Mouse (Mus musculus) embryo, embryonic 9.5 days (tissue): ENCODE data around the gene Izumo1.
"Not testable (repeated sequence)": the region's sequence is repeated elsewhere in the genome, so short reads cannot be mapped to it uniquely, and the experiment has no call there.

Source experiments
- DNase-seq: peaks from one replicate; pipeline ENCODE4 v3.0.0-alpha.2; 2017; ENCODE audit errors: extremely low spot score

Gene Izumo1

DNA sequence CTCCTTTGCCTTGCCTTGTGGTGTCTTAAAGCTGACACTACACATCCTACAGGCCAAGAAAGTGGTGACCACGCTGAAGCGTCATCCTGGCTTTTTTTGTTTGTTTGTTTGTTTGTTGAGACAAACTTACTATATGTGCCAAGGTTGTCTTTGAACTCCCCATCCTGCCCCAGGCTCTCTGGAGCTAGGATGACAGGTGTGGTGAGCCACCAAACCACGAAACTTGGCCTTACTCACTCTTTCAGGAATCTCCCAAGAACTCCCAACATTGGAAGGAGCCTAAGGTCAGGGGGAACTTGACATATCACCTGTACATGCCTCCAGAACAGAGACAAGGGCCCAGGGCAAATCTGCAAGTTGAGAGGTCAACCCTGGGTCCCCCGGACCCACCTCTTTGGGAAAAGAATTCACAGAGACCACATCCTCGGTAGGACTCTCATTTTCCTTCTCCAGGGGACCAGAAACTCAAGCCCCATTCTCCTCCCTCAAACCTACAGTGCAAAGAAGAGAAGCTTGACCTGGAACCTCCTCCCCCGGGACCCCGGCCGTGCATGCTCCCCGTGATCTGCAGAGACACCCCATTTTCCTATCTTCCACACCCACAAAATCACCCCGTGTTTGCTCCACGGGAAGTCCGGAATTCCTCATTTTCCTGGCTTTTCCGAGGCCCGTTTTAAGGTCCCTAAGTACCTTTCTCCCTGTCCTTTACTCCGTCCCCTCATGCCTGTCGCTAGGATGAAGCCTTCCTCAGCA lies 21.1 kb downstream of the Izumo1 start:
- DNase-seq: no peak

DNA sequence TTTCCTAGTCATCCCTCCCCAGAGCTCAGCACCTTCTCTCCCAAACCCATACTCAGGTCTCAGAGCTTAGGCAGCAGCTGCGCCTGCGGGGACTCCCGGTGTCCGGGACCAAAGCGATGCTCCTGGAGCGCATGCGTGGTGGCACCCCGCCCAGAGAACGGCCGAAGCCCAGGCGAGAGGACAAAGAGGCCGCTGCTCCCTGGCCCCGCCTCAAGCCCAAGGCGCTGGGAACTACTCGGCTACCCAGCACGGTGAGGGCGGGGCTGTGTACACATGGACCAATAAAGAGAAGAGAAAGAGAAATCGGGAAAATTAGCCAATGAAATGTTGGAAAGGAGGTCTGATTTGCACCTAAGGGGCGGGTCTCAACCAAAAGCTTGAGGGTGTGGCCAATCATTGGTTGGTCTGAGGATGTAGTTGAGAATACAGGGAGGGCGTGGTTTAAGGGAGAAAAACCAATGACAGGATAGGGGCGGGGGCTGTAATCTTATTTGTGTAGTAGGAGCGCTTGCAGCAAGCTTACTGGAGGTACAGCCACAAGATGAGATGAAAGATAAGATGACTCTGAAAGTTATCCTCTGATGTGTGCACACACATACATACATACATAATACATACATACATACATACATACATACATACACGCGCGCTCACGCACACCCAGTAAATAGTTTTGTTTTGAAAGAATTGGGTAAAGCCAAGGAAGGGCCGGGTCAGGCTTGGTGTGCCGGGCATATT lies 22.0 kb downstream of the Izumo1 start:
- peak; percentile 97 for DNase-seq

DNA sequence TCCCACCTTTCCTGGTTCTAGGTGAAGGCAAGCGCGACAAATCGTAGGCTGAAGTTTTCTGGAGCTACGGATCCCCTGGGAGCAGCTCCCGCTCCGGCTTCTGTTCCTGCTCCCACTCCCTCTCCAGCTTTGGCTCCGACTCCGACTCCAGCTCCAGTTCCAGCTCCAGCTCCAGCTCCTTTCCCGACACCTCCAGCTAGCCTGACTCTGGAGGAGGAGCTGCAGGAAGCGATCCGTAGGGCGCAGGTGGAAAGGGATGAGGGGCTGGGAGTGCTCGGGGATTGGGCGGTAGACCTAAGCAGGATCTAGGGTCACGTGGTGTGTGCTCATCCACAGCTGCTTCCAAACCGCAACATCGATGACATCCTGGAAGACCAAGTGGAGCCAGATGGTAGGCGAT lies 22.6 kb downstream of the Izumo1 start:
- peak; percentile 57 for DNase-seq

- no peak for DNase-seq
Measured at GRCm38 (mm10) chr7:45644872-45645590, 23.4 kb downstream of the Izumo1 start.

- no peak for DNase-seq
Measured at GRCm38 (mm10) chr7:45645591-45645971, 24.0 kb downstream of the Izumo1 start.

DNA sequence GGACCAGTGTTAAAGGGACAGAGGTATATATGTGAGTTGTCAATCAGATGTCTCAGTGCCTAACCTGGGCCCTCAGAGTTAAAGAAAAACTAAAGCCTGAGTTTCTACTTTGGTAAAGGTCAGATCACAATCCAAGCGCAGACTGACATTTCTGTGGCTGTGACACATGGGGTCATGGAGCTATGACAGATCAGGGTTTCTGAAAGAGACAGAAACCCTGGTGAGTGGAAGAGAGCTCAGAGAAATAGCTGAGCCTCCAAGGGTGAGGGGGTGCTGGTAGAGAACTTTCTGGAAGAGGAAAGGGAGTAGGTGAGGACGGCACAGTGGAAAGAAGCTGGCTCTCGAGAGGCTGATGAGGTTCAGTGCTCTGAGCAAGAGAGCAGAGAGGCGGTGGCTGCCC lies 25.1 kb downstream of the Izumo1 start:
- no peak for DNase-seq

GRCm38 (mm10) chr7:45649351-45649750 lies 27.7 kb downstream of the Izumo1 start:
- no peak for DNase-seq

GRCm38 (mm10) chr7:45650484-45650883 lies 28.9 kb downstream of the Izumo1 start:
- not testable (repeated sequence) for DNase-seq

GRCm38 (mm10) chr7:45654424-45655047 lies 32.9 kb downstream of the Izumo1 start:
- DNase-seq: no peak

DNA sequence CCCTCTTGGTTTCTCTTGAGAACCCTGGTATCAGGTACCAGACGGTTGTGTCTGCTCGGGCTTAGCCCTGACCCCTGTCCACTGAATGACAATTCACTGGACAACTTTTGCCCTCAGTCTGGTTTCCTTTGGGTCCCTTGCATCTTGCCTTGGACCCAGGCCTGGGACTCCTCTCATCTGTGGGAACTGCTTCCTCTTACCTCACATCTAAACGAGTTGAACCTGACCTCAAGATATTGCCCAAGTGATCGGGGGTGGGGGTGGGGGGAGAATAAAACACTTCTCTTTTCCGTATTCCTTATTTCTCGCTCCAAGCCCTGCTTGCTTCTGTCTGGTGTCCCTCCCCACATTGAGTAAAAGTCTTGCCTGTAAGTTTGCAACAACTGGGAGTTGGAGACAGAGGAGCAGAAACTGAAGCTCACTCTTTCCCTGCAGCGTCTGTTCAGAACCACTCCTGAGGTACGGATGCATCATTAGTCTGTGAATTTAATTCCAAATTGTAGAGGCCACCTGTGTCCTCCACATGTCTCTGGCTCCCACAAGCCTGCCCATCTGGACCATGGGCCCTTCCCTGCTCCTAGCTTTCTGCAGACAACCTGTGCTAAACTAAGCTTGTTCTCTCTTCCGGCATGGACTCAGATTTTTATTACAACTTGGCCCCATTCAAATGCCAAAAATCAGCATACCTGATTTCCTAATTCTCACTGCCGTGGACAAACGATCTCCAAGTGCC lies 39.3 kb downstream of the Izumo1 start:
- no peak for DNase-seq

- not testable (repeated sequence) for DNase-seq
Measured at GRCm38 (mm10) chr7:45661702-45662101, 40.1 kb downstream of the Izumo1 start.

GRCm38 (mm10) chr7:45665303-45666138 lies 43.9 kb downstream of the Izumo1 start:
- DNase-seq: no peak

DNA sequence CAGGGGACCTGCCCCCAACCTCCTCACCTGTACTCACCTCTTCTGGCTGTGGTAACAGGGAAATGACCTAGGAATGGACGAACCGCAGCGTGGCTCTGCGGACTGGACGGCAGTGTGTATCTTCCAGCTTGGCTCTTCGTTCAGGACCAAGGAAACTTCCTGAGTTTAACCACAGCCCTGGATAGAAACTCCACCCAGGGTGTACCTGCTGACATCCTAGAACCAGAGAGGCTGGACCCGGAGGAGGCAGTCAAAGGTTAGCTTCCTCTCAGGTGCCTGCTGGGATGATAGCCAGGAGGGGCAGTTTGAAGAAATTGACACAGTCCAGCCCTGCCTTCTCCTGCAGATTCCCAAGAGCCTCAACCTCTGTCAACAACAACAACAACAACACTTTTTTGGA lies 44.5 kb downstream of the Izumo1 start, which contains the start of gene Fut2:
Gene Fut2 (minus strand): TSS at position 234 of the 400 bp plus-strand sequence.
- DNase-seq: no peak

DNA sequence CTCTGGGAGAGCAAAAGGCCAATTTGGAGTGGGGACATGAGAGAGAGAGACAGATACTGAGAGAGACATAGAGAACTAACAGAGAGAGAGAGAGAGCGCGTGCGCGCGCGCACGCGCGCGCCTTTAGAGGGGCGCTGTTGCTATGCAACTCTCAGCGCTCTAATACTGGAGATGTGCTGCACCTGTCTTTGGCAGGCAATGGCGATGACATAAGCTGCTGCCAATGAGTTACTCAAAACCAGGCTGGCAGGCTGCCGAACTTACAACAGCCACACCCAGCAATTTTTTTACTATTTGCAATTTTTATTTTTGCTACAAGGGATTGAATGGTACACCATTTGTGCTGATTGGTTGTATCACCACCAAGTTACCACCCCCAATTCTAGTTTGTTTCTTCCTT lies 46.1 kb downstream of the Izumo1 start:
- no peak for DNase-seq

DNA sequence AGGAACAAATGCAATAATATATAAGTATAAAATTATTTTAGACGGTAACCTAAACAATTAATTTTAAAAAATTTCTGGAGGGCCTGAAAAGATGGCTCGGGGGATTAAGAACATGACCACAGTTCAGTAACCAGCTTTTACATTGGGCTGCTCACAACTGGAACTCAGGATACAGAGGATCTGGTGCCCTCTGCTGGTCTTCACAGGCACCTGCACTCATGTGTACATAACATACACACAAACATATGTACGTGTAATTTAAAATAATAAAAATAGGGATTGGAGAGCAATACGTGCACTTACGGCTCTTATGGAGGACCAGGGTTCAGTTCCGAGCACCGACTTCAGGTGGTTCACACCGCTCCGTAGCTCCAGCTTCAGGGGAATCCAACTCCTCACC lies 47.3 kb downstream of the Izumo1 start:
- no peak for DNase-seq

GRCm38 (mm10) chr7:45677627-45678295 lies 56.1 kb downstream of the Izumo1 start:
- DNase-seq: no peak
